Mouse (Mus musculus) frontal cortex, postnatal 36 days (tissue): Measurements from ENCODE around the gene Irak2.

Experiments
- DNase-seq, 2 experiments: peaks; one replicate each; pipeline ENCODE4 v3.0.0; 2022; ENCODE audit warnings: low spot score in 2 of 2

Gene Irak2

DNA sequence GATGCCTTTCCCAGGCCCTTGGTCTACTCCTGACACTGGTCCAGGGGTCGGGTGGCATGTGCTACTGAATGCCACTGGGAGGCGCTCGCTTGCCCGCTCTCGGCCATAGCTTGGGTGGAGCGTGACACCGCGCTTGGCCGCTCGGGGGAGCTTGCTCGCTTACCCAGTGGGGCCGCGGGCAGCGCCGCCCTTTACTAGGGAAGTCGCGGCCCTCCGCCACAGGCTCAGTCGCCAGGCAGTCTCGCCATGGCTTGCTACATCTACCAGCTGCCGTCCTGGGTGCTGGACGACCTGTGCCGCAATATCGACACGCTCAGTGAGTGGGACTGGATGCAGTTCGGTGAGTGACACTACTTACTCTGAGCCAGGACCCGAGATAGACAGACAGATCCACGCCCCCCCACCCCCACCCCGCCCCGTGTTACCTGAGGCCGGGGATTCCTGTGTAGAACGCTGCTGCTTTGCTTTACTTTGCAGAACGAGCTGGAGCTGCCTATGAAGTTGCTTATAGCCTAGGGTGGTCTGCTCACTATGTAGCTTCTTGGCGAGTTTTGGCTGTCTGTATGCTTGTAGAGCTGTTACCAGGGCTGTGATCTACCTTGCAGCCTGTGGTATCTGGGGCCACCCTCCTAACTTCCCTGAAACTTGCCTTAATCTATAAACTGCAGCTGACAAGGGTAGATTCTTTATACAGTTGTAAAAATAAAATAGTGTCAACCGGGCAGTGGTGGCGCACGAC lies at the start of gene Irak2:
Irak2 (plus strand) TSS at position 166 of the 739 bp plus-strand sequence.
- peak; percentile 93 to 95 for DNase-seq

DNA sequence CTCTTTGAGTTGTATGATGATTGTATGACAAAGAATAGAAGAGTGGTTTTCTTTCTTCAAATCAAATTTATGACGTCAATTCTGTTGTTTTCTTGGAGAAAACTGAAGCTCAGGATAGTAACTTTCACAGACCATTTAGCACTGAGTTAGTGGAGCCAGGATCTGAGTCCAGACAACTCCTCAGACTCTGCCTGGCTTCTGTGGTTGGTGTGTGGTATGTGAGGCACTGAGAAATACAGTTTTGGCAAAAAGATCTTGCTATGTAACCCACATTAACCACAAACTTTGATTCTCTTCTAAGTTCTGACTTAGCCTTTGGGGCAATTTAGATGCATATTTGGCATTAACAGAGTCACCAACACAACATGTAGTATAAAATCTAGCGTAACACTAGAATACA lies 45.6 kb upstream of the Irak2 start:
- no peak for DNase-seq

DNA sequence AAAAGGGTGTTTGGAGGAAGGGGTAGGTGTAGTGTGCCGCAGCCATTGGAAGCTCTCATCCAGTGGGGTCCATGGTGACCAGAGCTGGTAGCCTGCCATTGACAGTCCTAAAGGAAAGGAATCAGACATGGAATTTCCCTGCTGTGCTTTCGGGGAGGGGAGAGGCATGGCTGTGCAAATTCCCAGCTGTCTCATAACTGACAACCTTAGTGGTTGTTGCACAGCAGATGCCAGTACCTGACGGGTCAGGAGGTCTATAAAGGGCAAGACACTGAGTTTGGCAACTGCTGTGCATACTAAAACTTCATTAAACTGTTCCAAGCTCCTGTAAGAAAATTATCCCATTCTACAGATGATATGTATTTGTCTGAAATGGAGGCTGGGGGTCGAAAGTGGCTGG lies 40.3 kb upstream of the Irak2 start:
- no peak for DNase-seq

DNA sequence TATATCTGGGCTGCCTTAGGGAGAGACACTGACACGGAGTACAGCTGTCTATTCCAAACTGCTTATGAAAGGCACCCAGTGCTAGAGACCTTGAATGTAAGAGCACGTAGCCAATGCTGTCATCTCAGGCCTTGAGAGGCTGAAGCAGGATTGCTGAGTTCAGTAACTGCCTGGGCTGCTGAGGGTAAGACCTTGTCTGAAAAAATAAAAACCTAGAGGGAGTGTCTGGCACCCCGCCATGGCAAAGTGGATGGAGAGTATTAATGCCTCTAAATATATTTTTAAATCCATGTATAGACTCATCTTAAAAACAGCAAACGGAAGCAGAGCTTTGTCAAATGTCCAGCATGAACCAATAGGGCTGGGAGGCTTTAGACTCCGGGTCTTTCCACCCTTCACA lies 38.4 kb upstream of the Irak2 start:
- no peak for DNase-seq

DNA sequence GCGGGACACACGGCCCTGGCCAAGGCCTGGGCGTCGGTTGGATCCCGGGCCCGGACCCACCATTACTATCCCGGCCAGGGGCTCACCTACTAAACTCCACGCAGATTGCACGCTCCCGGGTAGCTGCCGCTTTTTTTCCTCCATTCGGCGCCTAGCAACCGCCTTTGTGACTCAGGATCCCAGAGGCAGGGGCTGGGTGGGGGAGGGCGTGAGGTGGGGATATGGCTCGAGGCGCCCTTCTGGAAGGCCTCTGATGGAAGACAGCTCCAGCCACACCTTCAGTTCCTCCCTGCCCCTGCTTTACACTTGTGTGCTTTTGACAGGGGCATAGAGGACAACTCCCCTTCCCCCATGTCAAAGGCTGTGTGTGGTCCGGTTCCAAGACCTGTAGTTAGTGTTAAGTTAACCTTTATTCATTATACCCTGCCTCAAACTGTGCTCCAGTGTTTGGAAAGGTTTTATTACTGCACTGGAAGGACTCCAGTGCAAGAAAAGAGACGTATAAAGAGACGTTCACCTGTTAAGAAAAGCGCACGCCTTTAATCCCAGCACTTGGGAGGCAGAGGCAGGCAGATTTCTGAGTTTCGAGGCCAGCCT lies 37.6 kb upstream of the Irak2 start, which contains the start of gene Fancd2os:
Fancd2os (minus strand) TSS at position 173 of the 597 bp plus-strand sequence.
- no peak for DNase-seq

DNA sequence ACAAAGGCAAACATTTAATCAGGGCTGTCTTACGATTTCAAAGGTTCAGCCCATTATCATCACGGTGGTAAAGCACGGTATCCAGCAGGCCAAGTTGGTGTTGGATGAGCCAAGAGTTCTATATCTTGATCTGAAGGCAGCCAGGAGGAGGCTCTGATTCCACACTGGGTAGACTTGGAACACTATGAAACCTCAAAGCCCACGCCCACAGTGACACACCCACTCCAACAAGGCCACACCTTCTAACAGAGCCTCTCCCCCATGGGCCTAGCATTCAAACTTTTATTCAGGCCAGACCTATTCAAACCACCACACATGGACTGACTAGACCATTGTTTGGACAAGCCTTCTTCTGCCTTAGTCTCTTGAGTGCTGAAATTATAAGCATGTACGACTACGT lies 35.4 kb upstream of the Irak2 start:
- DNase-seq = no peak

DNA sequence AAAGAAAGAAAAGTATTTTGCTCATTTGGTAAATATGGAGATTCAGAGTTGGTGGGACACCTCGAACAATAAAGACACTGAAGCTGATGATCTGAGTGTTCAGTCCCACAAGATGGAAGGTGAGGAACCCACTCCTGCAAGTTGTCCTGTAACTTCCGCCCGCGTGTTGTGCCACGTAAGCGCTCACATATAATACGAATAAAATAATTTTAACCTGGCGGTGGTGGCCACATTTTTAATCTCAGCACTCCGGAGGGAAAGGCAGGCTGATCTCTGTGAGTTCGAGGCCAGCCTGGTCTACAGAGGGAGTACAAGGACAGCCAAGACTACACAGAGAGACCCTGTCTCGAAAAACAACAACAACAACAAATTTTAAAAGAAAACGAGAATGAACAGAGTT lies 34.3 kb upstream of the Irak2 start:
- no peak for DNase-seq

DNA sequence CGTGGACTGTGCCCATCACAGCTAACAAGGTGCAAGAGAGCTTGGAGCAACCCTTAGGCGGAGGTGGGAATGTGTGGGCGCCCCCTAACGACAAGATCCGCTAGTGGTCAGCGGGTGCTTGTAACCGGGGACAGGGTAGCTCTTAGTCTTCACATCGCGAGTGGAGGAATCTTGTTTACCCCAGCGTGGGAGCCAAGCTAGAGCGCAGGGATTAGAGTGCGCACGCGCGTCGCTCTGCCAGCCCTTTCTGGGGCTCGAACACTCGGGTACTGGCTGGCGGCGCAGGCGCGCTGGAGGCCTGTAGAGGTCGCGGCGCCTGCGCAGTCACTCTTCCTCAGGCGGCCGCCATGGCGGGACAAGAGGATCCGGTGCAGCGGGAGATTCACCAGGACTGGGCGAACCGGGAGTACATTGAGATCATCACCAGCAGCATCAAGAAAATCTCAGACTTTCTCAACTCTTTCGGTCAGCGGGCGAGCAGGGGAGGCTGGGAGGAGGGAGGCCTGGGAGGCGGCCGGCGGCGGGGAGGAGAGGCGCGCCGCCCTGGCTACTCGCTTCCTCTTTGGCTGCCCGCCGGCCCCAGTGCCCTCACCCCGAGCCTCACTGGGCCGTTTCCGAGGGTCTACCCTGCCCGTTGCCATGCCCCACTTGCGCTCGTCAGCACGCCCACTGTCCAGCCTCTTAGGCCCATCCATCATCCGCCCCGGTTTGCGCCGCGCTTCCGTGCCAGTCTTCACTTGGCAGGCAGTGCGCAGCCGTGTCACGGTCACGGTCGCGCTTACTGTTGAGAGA lies 33.6 kb upstream of the Irak2 start, which contains the start of gene Brk1:
Brk1 (plus strand) TSS at position 341 of the 792 bp plus-strand sequence.
- DNase-seq = peak; percentile 88 to 92

DNA sequence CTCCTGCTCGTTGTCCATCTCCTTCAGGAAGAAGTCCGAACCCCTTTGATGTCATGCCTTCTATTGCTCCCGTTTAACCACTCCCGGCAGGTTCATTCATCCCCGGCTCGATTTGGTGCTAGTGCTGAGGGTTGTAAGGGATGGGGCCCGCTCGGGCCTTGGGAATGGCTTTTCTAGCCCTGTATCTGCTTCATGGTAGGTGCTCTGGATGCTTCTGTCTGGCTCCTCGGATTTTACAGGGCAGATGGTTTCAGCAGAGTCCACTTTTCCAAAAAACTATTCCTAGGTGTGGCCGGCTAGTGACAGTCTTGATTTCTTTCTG lies 33.1 kb upstream of the Irak2 start:
- no peak for DNase-seq

DNA sequence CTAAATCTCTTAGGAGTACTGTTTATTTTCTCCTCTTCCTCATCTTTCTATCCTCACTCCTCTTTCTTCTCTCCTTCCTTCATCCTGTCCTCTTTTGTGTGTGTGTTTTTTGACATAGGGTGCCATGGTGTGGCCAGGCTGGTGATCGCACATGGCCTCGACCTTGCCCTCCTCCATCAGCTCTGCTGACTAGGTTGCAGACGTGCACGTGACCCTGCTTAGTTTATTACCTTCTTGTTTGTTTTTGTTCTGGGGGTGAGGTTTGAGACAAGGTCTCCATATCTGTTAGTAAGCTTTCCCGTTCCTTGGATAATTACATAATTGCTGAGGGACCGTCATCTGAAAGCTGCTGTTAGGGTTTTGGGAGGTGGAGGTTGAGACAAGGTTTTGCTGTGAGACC lies 29.4 kb upstream of the Irak2 start:
- DNase-seq = no peak

DNA sequence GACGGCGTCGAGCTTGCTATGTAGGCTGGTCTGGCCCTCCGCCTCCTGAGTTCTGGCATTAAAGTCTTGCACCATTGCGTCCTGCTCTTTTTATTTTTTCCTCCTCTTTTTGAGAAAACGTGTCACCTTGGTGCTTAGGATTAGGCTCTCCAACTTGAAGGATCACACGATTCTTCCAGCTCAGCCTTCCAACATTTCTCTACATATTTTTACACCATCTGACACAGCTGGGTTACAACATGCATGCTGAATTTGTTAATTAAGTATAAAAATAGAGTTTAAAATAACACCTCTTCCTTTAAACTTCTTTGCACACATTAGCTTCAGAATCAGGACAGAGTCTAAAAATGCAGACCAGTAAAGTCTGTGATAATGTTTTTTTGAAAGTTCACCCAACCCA lies 29.0 kb upstream of the Irak2 start:
- peak in 1 of 2 experiments; percentile 51 for DNase-seq

DNA sequence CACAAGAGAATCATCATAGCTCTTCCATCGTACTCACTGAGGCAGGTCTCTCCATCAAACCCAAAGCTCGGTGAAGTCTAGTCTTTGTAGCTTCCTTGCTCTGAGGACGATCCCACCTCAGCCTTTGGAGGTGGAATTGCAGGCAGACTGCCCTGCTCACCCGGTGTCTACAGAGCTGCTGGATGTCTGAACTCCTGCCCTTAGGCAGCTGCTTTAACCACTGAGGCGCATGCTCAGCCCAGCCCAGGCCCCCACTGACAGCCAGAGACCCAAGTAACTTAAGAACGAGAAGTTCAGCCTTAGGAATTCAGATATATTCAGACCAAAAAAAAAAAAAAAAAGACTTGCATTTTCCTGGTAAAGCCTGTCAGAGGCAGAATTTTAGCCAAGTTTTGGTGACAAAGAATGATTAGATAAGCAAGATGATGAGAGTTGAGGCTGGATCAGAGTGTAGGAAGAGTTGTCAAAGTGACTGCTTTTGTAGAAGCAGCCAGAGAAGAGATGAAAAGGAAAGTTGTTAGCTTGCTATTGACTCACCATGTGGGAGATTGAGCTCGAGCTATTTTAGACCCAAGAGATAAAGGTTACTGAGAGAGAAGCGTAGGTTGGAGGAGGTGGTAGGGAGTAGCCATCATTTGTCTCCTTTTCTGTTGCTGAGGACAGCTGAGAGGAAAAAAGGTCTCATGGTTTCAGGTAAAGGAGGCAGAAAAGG lies 25.9 kb upstream of the Irak2 start:
- DNase-seq = peak in 1 of 2 experiments; percentile 65

DNA sequence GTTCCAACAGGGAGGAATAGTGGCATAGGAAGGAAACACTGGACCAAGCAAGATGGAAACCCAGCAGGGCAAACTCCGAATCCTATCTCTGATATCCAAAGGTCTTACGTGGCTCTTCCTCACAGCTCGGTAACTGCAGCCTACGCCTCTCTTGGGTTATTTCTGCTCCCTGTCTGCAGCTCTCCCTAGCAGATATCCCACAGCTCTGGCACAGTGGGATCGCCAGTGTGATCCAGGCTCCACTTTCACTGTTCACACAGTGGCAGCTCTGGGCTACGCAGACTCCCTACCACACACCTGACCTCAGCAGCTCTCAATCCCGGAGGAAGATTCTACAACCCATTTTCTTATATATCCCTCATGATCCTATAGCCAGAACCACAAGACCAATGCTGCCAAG lies 24.1 kb upstream of the Irak2 start:
- DNase-seq = peak in 1 of 2 experiments; percentile 45

DNA sequence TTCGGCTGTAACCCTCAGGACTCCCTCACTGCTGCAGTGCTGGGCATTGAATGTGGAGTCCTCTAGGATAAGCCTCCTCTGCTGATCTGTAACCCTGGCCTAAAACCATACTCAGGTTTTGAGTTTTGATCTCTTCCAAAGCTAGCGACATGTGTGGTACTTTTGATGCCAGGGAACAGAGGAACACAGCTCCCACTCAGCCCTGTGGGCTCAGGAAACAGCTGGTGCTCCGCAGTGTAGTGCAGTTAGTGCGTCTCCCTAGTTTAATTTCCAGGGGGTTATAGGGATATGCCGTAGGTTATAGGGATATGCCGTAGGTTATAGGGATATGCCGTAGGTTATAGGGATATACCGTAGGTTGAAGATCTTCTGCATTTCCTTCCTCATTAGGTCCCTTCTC lies 23.3 kb upstream of the Irak2 start:
- DNase-seq = peak in 1 of 2 experiments; percentile 52

DNA sequence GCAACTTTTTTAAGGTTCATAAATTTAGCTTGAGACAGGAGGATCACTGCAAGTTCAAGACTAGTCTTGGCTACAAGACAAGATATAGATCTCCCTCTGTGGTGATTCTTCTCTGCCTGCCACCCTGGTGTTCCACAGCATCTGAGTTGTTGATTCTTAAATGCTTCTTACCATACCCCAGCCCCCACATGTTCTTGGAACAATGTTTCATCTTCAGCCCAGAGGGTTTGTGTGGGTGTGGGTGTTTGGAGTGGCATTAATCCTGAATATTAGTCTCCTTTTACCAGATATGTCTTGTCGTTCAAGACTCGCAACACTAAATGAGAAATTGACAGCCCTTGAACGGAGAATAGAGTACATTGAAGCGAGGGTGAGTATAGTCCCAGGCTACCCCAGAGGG lies 22.8 kb upstream of the Irak2 start:
- no peak for DNase-seq

DNA sequence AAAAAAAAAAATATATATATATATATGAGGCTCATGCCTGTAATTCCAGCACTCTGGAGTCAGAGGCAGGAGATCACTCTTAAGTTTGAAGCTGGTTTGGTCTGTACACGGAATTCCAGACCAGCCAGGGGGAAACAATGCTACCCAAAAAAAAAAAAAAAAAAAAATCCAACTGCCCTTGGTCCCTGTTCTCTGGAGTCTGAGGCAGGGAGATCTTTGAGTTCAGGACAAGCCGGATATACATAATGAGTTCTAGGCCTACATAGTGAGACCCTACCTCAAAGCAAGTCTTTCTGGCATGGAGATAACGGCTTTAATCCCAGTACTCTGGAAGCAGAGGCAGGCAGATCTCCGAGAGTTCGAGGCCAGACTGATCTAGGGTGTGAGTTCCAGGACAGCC lies 14.9 kb upstream of the Irak2 start:
- no peak for DNase-seq

DNA sequence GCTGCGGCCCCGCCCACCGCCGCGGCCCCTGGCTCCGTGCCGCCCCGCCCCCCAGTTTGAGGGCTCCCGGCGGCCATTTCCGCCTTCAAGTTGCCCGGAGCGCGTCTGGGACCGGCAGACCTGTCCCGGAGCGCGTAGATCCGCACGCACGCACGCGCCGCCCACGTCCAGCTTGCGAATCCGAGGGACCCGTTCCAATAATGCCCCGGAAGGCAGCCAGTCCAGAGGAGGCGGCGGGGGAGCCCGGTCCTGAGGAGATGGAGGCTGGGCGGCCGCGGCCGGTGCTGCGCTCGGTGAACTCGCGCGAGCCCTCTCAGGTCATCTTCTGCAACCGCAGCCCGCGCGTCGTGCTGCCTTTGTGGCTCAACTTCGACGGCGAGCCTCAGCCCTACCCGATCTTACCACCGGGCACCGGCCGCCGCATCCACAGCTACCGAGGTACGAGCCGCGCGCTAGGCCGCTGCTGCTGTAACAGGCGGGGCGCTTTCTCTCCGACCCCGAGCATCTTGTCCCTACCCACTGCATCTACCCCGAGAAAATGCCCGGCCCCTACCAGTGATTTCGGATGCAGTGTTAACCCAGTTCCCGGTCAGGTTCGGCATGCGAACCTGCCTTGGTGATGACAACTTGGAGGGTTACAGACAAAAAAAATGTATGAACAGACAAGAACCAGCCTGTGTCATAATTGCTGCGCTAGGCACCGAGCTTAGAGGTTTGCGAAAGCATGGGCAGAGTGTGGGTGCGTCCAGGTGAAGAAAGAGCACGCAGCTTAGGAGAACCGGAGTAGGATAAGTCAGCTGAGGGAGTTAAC lies 14.1 kb upstream of the Irak2 start, which contains the start of gene Vhl:
Vhl (plus strand) TSS at position 19 of the 811 bp plus-strand sequence.
- DNase-seq = peak; percentile 83 to 86

DNA sequence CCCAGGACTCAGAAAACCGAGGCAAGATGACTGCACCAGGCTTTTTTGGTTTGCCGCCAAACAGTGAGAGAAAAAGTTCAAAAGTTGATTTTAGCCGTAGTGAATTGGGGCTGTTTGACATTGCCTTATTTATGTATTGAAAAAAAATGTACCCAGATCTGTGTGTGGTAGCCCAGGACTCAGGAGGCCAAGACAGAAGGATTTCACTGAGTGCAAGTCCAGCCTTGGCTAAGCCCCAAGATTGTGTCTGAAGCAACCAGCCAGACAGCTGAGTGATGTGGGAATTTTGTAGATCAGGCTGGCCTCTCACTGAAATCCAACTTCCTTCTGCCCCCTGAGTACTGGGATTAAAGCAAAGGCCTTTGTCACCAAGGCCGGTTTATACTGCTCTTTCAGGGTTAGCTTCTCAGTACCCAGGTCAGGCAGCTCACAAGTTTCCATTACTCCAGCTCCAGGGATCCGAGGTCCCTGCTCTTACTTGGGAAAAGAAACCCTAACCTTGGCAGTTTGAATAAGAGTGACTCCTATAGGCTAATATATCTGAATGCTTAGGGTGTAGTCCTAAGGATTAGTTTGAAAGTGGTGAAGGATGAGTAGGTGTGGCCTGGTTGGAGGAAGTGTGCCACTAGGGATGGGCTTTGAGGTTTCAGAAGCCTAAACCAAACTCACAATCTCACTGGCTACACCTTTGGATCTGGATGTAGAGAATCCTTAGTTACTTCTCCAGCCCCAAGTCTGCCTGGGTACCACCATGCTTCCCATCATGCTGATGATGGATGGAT lies 13.1 kb upstream of the Irak2 start:
- no peak for DNase-seq

DNA sequence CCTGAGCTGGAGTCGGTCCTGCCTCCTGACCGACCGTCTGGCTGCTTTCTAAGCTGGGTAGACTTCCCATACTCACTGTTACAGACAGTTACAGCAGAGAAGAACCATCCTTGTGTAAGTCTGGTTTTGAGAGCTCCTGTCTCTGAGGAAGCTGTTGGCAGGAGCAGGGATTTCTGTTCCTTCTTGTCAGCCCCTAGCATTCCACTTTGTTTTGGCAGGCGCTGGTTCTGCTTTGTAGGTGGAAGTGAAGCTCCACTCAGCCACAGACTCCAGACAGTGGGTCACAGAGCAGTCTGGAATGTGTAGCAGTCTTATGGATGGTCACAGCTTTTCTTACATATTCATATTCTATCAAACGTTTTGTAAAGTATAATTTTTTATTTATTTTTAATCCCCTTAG lies 7.9 kb upstream of the Irak2 start:
- no peak for DNase-seq

DNA sequence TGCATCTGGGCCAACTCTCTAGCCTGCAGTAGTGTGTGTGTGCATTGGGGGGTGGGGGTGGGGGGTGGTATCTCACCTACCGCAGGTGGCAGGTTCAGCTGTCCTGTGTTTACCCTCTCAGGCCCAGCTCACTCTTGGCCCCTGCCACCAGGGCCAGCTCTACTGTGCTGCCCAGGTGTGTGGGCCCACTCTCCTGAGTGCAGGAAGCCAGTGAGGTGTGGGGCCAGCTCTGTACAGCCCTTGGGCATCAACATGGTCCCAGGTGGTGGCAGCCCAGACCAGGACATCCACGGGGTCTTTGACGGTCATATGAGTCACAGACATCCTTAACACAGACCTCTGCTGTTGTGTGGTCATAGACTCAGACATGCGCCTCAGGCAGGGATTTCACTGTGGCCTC lies 5.4 kb upstream of the Irak2 start:
- no peak for DNase-seq
